Mouse (Mus musculus) spleen, postnatal 10 days (tissue): ENCODE data around the gene Zfp280d.
A peak's percentile ranks its signal among the peaks of the same experiment; 100 is the strongest.
"Not testable (repeated sequence)": the region's sequence is repeated elsewhere in the genome, so short reads cannot be mapped to it uniquely, and the experiment has no call there.

Source experiments
- DNase-seq, 2 experiments: peaks; one replicate each; pipeline ENCODE4 v3.0.0; 2021 to 2022; ENCODE audit warnings: low spot score in 2 of 2

The Zfp280d gene

DNA sequence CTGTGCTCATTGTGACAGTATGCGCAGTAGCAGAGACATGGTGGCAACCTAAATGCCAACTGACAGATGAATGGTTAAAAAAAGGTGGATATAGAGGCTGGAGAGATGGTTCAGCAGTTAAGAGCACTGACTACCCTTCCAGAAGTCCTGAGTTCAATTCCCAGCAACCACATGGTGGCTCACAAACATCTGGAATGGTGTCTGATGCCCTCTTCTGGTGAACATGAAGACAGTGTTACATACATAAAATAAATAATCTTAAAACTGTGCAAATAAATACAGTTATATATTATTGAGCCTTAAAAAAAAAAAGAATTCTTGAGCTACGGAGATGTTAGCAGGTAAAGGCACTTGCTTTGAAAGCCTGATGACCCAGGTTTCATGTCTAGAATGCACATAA, 97.7 kb downstream of the Zfp280d start:
- no peak for DNase-seq

GRCm38 (mm10) chr9:72374074-72374473, 99.4 kb downstream of the Zfp280d start:
- DNase-seq: peak; percentile 24 to 50

DNA sequence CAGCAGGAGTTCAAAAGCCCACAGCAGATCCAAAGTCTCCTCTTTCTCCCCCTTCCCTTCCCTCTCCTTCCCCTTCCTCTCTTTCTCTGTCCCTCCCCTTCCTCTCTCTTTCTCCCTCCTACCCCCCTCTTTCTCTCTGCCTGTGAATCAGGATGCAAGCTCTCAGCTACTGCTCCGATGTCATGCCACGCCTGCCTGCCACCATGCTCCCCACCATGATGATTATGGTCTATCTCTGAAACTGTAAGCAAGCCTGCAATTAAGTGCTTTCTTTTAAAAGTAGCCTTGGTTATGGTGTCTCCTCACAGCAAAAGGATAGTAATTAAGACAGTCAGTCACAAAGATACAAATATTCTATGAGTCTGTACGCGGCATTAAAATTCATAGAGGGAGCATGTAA, 100.3 kb downstream of the Zfp280d start:
- no peak for DNase-seq

DNA sequence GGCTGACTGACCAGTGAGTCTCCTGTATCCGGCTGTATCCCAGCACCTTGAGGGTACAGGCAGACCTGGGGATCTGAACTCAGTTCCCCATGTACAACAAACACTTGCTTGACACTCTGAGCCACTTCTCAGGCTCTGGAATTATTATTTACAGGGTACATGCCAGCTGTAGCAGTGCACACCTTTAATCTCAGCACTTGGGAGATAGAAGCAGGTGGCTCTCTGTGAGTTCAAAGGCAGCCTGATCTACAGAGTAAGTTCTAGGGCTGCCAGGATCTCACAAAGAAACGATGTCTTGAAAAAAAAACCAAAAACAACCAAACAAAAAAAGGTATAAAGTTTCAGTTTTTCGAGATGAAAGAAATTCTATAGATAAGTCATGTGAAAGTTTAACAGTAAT, 101.0 kb downstream of the Zfp280d start:
- DNase-seq: no peak

DNA sequence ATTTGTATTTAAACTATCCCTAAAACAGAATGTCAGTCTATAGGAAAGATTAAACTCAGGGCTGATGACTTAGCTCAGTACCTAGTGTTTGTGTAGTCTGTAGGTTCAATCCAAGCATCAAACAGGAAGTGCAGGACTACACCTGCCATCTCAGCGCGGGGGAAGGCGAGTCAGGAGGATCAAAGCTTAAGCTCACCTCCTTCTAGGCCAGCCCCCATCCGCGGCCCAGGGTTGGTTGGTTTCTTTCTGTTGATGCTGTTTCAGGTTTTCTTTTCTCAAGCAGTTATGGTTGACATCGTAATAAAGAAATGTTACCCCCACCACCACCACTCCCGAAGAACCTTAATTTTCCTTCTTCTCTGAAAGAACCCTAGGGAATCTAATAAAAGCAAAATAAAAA, 111.1 kb downstream of the Zfp280d start:
- no peak for DNase-seq

DNA sequence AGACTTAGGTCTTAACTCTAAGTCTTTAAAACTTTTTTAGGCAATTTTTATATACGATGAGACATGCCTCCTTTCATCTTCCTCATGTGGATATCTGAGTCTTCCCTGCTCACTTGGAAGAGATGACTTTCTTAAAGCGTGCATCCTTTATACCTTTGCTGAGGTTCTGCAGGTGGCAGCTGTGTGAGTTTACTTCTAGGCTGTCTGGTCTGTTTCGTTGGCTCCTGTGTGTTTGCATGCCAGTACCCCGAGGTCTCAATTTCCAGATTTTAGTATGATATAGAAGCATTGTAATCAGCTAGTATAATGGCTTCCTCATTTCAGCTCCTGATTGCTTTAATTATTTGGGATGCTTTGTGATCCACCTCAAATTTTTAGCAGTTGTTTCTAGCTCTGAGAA, 114.3 kb downstream of the Zfp280d start:
- DNase-seq: no peak

DNA sequence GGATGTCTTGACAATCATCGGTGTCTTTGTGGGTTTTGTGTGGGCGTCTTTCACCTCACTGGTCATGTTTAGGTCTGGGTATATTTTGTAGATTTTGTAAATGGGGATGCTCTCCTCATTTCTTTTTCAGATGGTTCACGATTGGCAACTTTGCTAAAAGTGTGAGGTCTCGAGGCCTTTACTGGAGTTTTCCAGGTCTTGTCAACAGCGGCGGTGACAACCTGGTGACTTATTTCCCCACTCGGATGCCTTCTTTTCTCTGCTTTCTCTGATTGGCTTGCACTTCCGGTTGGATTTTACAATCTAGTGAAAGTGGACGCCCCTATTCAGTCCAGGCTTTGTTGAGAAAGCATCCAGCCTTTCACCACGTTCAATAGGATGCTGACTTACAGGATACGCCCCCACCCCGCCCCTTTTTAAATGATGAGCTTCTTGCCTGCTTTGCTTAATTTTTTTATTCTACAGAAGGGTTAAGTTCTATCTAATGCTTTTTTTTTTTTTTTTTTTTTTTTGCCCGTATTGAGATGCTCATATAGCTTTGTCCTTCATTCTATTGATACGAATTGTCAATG, 114.9 kb downstream of the Zfp280d start:
- no peak for DNase-seq

- DNase-seq: no peak
Measured at GRCm38 (mm10) chr9:72390321-72391077, 115.8 kb downstream of the Zfp280d start.

GRCm38 (mm10) chr9:72392686-72393085, 118.0 kb downstream of the Zfp280d start:
- no peak for DNase-seq

GRCm38 (mm10) chr9:72393238-72393637, 118.6 kb downstream of the Zfp280d start:
- DNase-seq: no peak

DNA sequence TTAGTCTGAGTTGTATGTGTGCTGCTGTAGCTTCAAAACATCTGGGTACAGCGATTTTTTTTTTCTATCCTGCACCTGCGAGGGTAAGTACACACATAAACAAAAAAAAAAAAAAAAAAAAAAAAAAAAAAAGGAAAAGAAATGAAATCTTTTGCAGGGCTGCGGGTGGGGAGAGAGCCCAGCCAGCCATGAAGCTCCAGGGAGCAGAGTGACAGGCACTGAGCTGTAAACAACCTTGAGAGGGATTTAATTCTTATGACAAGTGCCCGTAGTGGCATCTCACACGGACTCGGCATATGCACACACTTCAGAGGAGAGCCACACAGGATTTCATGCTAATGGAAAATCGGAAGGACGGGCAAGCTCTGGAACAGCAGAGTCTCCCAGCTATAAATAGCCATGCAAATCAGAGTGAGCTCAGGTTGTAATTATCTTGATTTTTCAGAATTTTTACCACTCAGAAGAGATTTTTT, 119.2 kb downstream of the Zfp280d start:
- DNase-seq: no peak

DNA sequence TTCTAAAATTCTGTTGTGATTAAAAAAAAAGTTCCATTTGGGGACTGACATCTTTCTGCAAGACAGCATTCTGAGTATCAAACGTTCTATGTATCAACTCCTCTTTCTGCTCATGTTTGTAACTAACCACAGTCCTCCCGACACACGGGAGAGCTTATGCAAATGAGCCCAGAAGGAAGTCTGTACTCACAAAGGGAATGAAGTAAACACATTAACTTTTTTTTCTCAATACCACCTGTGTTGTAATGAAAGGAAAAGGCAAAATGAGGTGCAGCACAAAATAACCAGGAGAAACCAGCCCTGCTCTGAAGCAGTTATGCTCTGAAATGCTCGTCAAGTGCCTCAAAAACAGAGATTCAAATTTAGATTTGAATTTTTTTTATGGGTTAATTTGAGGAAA, 125.5 kb downstream of the Zfp280d start:
- DNase-seq: no peak

DNA sequence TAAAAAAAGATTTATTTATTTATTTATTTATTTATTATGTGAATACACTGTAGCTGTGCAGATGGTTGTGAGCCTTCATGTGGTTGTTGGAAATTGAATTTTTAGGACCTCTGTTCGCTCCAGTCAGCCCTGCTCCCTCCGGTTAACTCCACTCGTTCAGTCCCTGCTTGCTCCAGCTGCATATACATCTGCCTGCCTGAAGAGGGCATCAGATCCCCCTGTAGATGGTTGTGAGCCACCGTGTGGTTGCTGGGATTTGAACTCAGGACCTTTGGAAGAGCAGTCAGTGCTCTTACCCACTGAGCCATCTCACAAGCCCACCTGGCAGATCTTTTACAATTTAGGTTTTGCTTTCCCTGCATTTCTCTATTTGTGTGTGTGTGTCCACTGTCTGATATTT, 127.1 kb downstream of the Zfp280d start:
- not testable (repeated sequence) for DNase-seq

DNA sequence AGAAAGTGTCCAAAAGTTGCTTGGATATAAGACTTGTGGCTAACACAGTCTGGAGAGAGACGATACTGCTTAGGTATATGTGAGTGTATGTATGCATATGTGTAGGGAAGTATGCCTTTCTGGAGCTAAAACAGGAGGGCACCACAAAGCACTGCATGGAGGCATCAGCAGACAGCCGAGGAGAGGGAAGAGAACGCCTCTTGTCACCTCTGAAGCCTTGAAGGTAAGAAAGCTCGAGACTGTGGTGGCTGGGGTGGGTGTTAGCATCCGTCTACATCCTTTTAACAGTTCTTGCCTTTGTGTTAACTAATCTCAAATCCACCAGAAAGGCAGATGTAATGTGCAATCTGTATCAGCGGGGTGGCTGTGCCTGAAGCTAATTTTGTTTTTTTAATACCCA, 128.8 kb downstream of the Zfp280d start:
- DNase-seq: no peak

DNA sequence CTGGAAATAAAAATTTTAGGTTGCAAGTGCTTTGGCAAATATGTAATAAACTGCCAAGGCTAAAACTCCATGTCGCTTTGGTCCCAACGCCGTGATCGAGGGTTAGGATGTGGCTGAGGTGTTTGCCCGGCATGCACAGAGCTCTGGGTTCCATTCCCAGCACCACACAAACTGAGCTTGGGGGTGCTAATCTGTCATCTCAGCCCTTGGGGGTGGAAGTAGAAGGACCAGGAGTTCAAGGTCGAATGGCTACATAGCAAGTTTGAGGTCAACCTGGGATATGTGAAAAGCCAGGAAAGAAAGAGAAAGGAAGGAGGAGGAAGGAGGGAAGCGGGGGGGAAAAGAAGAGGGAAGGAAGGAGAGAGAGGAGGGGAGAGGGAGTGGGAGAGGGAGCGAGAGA, 129.8 kb downstream of the Zfp280d start:
- DNase-seq: no peak

DNA sequence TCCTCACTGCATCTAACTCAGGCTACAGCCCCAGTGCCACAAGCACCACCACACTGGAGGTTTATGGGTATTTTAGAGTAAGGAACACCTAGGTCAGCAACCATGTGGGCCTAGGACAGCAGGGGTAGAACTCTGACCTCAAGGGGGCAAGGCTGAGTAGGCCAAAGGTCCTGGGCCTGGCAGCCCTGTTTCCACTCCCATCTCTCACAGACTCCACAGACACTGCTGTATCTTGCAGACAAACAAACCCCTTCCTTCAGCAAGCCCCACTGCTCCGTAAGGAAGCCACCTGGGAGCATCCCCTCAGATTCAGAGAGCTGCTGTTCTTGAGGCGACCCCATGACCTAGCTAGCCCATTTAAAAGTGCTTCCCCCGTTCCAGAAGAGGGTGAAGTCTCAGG, 130.3 kb downstream of the Zfp280d start:
- DNase-seq: no peak

DNA sequence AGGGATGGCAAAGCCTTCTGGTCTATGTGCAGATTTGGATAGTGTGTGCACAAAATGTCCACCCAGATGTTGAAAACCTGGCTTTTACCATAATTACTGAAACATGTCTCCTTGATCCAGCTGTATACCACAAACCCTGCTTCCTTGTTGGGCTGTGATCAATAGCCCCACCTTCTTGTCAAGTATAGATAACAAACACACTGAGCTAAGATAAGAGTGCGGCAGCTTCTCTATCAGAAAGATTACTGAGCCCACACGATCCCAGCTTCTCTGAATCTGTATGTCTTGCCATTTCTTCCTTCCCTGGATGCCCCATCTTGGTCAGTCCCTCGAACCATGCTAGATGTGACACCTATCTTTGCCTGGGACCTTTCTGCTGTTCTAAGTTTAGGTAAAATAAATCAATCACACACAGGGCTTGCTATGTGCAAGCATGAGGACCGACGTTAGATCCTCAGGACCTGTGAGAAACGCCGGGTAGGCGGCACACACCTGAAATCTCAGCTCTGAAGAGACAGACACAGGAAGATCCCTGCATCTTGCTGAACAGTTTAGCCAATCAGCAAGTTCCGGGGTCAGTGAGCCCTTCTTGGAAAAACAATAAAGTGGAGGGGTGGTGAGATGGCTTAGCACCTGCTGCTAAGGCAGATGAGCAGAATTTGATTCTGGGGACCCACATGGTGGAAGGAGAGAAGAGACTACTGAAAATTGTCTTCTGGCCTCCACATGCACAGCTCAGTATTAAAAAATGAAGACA, 131.4 kb downstream of the Zfp280d start:
- DNase-seq: no peak

GRCm38 (mm10) chr9:72408131-72408586, 133.5 kb downstream of the Zfp280d start:
- peak; percentile 88 to 94 for DNase-seq

GRCm38 (mm10) chr9:72409381-72410225, 134.9 kb downstream of the Zfp280d start:
- DNase-seq: peak; percentile 61 to 82

GRCm38 (mm10) chr9:72411746-72412145, 137.1 kb downstream of the Zfp280d start:
- no peak for DNase-seq
